Mouse (Mus musculus) embryonic fibroblast, embryonic 13.5 days (primary cell): Measurements from ENCODE around the gene Atp8a2.

Experiments
- CTCF ChIP-seq: IDR thresholded peaks from 2 replicates; pipeline ENCODE4 v1.5.1; 2011; ENCODE audit warnings: mild to moderate bottlenecking, control low read depth, low read length, moderate library complexity, borderline replicate concordance; ENCODE audit not compliant: insufficient read depth
- POLR2A ChIP-seq: IDR thresholded peaks from 2 replicates; pipeline ENCODE4 v1.6.1; 2011; ENCODE audit warnings: low read depth, mild to moderate bottlenecking, control low read depth, low read length, moderate library complexity

GRCm38 (mm10) chr14:59646826-59647697 is 549.9 kb downstream of the Atp8a2 start:
- TF ChIP-seq POLR2A (no peak), CTCF (no peak)
